Mouse (Mus musculus): ENCODE data around the gene Adgrg5.

DNA sequence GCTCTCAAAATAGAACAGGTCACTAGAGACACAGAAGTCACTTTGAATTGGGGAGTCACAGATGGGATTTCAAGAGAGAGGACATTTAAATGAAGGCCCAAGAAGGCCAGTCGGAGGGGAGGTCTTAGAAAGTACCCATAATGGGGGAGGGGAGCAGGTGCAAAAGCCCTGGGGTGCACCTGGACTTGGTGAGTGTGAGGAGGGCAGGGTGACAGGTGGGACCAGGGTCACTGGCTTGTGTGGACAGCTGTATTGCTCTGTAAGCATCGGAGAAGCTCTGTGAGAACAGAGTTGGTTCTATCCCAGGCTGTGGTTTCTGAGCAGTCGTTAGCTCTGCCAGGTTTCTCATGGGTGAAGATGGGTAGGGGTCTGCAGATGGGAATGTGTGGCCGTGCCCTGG, 68.5 kb downstream of the Adgrg5 start:
- TF ChIP-seq CTCF (IDR thresholded peaks at IDR 0.05; ENCODE audit: extremely low read depth, insufficient read depth, low read length) (no peak), POLR2A (IDR thresholded peaks at IDR 0.05; ENCODE audit: extremely low read depth, insufficient read depth, low read length) (no peak)
